Mouse (Mus musculus): ENCODE measurements around the gene Npy2r. TPM values are rescaled to one million over a fixed set of nuclear protein-coding genes. Genes with fewer than 3 reads are reported as not detected.

Npy2r gene
- polyA plus RNA-seq (2017; shearing (Covaris generic)): not detected

GRCm38 (mm10) chr3:82547908-82548721, at the start of gene Npy2r:
Npy2r (minus strand) TSS chr3:82548084.

Other genes starting within 250 kb of the Npy2r start
- gene Map9, start 190.0 kb downstream of the Npy2r start, polyA plus RNA-seq (2017; shearing (Covaris generic)): 7.9 TPM